Mouse (Mus musculus): ENCODE measurements around the gene Trim37. TPM values are rescaled to one million over a fixed set of nuclear protein-coding genes. Genes with fewer than 3 reads are reported as not detected.

The Trim37 gene
- polyA plus RNA-seq, 1 experiment from 2014 or later: 22.4 TPM

DNA sequence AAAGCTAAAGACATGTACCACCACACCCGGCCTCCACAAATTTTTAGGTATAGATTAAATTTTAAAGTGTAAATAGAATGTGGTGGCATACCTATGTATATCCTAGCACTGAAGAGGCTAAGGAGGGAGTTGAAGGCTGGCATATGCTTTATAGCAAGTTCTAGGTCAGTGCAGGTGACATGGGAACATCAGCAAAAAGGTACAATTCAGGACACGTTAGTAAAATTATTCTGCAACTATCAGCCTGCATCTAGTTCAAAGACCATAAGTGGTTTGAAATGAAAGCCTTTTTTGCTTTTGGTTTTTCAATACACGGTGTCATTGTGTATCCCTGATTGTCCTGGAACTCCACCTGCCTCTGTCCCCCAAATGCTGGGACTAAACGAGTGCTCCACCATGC lies 1.3 kb upstream of the Trim37 start:
- H3K4me2 ChIP-seq: peak overlapping the region; percentile 89
- WGBS (ENCODE audit: insufficient replicate concordance): 59% methylated on average over 4 of the region's 4 CpGs
- H3K27ac ChIP-seq: peak overlapping the region; percentile 47; the same call in 1 of the 2 replicates
- peaks cover 29% of the 10 kb centered on the region for H3K4me1 ChIP-seq (replicated peaks)
- no peak for DNase-seq
- no peak for ATAC-seq (ENCODE audit: low read depth)
- H3K36me3 ChIP-seq: peaks cover 46% of the 10 kb centered on the region
- H3K9ac ChIP-seq: peak overlapping the region; percentile 62; the same call in 1 of the 2 replicates
- H3K27me3 ChIP-seq: no peaks in the 10 kb centered on the region
- no peaks in the 10 kb centered on the region for H3K9me3 ChIP-seq (replicated peaks)
- H3K4me3 ChIP-seq (replicated peaks): no peak overlapping the region

DNA sequence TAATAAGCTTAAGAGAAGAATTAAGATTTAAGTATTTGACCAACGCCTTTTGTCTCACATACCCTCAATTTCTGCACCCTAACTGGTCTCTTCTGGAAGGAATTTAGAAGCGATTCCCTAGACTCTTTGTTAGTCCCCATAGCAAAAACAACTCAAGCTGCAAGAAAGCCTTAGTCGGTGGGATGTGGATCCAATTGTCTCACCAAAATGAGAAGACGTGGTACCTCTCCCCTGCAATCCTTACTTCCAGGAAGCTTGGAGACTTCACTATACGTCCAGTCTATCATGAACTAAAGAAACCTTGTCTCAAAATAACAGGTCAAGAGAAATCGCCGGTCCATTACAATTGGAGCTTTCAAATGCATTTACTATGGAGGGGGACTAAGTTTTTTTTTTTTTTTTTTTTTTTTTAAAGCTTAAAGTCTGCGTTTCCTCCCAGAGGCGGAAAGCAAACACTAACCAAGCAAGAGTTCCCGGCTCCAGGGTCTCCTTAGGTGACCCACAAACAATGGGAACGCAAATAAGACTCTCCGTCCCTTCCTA lies 525 bp upstream of the Trim37 start:
- DNase-seq: no peak

DNA sequence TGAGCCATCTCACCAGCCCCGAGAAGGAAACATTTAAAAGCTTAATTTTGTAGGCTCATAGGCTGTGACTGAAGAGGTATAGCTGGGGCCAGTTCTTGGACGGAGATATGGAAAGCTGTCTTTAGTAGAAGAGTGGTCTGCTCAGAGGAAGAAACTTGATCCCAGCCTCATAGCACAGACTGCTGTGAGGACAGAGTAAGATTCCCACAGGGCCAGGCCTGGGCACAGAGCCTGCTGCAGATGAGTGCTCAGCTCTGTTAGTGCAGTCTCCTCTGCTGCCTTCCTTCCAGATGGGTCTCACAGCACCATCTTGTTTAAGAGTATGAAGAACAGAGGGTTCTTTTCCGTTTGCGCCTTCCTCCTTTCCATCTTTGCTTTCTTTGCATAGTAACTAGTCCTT lies 9.4 kb downstream of the Trim37 start:
- Histone ChIP-seq H3K36me3 (peaks cover 40% of the 10 kb centered on the region), H3K27ac (no peak overlapping the region), H3K4me3 (replicated peaks) (no peak overlapping the region), H3K4me1 (replicated peaks) (no peaks in the 10 kb centered on the region), H3K27me3 (no peaks in the 10 kb centered on the region), H3K9me3 (replicated peaks) (no peaks in the 10 kb centered on the region), H3K4me2 (no peak overlapping the region), H3K9ac (no peak overlapping the region)
- ATAC-seq (ENCODE audit: low read depth) (no peak), DNase-seq (no peak)
- WGBS (ENCODE audit: insufficient replicate concordance): 80% methylated on average over 4 of the region's 4 CpGs

More for the DNA sequence above, 525 bp upstream of the Trim37 start:
- H3K4me2 ChIP-seq: peak overlapping the region; percentile 89
- no peaks in the 10 kb centered on the region for H3K27me3 ChIP-seq
- peak overlapping the region; percentile 62 for H3K9ac ChIP-seq
- no peak for ATAC-seq (ENCODE audit: low read depth)
- peaks cover 29% of the 10 kb centered on the region for H3K4me1 ChIP-seq (replicated peaks)
- no peaks in the 10 kb centered on the region for H3K9me3 ChIP-seq (replicated peaks)
- peak overlapping the region; percentile 74 for H3K27ac ChIP-seq
- H3K36me3 ChIP-seq: peaks cover 44% of the 10 kb centered on the region
- 3% methylated on average over 12 of the region's 12 CpGs for WGBS (ENCODE audit: insufficient replicate concordance)
- peak overlapping the region; percentile 99 for H3K4me3 ChIP-seq (replicated peaks)

DNA sequence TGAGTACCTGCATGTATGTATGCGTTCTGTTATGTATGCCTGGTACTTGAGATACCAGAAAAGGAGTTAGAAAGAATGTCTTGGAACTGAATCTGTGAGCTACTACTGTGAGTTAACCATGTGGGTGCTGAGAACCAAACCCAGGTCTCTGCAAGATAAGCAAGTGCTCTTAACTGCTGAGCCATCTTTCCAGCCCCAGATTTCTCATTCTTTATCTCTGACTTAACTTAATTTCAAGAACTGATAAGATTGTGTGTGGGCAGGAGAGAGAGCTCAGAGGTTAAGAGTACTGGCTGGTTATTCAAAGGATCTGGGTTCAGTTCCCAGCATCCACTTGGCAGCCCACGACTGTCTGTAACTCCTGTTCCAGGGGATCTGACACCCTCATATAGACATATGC lies 31.1 kb downstream of the Trim37 start:
- Histone ChIP-seq H3K36me3 (peaks cover 33% of the 10 kb centered on the region), H3K4me1 (replicated peaks) (no peaks in the 10 kb centered on the region), H3K27me3 (no peaks in the 10 kb centered on the region), H3K4me3 (replicated peaks) (no peak overlapping the region), H3K9me3 (replicated peaks) (no peaks in the 10 kb centered on the region), H3K27ac (no peak overlapping the region), H3K4me2 (no peak overlapping the region), H3K9ac (no peak overlapping the region)
- no peak for ATAC-seq (ENCODE audit: low read depth)
- WGBS (ENCODE audit: insufficient replicate concordance): 73% methylated on average over 2 of the region's 2 CpGs
- no peak for DNase-seq

DNA sequence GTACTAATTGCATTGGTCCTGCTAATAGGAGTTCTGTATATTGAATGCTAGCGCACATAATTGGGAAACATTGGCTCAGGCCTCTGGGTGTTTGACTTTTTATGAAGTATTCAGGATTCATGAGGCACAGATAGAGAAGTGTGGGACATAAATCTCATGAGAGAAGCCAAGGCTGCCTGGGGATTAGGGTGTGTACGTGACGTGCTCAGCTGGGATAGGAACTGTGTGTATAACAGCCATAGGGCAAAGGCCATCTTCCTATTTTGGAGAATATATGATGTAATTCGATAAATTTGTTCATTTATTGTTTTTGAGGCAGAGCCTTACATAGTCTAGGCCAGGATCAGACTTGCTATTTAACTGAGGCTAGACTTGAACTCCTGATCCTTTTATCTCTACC lies 35.8 kb downstream of the Trim37 start:
- Histone ChIP-seq H3K9ac (no peak overlapping the region), H3K4me3 (replicated peaks) (no peak overlapping the region), H3K27ac (no peak overlapping the region), H3K4me2 (no peak overlapping the region), H3K27me3 (no peaks in the 10 kb centered on the region), H3K36me3 (peaks cover 53% of the 10 kb centered on the region), H3K9me3 (replicated peaks) (no peaks in the 10 kb centered on the region), H3K4me1 (replicated peaks) (no peaks in the 10 kb centered on the region)
- DNase-seq (no peak), ATAC-seq (ENCODE audit: low read depth) (no peak)
- 88% methylated on average over 4 of the region's 4 CpGs for WGBS (ENCODE audit: insufficient replicate concordance)

DNA sequence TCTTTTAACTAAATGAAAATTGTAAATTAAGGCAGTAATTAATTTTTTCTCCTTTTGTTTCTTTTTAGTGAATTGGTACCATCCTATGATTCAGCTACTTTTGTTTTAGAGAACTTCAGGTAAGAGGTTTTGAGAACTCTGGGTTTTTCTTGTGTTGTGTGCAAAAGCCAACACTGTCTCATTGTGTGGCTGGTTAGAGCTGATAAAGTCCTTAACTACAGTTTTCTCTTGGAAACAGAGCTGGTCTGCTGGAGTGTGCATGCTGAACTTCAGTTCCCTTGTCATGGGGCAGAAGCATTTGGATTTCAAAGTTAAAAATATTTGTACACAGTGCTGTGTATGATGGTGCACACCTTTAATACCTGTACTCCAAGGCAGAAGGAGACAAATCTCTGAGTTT lies 36.9 kb downstream of the Trim37 start:
- H3K4me1 ChIP-seq (replicated peaks): no peaks in the 10 kb centered on the region
- no peaks in the 10 kb centered on the region for H3K27me3 ChIP-seq
- no peak overlapping the region for H3K4me2 ChIP-seq
- no peak overlapping the region for H3K9ac ChIP-seq
- no peak overlapping the region for H3K4me3 ChIP-seq (replicated peaks)
- H3K27ac ChIP-seq: no peak overlapping the region
- no peak for ATAC-seq (ENCODE audit: low read depth)
- no peak for DNase-seq
- no peaks in the 10 kb centered on the region for H3K9me3 ChIP-seq (replicated peaks)
- H3K36me3 ChIP-seq: peaks cover 63% of the 10 kb centered on the region

DNA sequence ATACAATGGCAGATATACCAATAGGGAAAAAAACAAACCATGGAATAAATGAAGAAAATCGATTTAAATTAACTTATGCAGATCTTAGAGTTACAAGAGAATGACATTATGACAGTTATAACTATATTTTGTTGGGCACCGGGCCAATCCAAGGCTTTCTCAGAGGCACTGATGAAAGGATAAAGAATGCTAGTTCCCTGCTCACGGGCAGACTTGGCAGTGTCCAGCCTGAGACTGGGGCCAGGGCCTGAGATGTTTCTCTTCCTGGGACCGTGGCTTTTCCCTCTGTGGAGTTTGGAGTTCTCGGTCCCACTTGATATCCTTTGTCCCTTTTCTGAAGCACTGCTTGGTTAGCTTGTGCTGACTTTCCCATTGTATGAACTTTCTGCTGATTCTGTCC lies 46.7 kb downstream of the Trim37 start:
- DNase-seq (no peak), ATAC-seq (ENCODE audit: low read depth) (no peak)
- 79% methylated on average over 5 of the region's 5 CpGs for WGBS (ENCODE audit: insufficient replicate concordance)
- Histone ChIP-seq H3K9ac (no peak overlapping the region), H3K27ac (no peak overlapping the region), H3K4me2 (no peak overlapping the region), H3K36me3 (peaks cover 36% of the 10 kb centered on the region), H3K4me3 (replicated peaks) (no peak overlapping the region), H3K9me3 (replicated peaks) (no peaks in the 10 kb centered on the region), H3K4me1 (replicated peaks) (no peaks in the 10 kb centered on the region), H3K27me3 (no peaks in the 10 kb centered on the region)

DNA sequence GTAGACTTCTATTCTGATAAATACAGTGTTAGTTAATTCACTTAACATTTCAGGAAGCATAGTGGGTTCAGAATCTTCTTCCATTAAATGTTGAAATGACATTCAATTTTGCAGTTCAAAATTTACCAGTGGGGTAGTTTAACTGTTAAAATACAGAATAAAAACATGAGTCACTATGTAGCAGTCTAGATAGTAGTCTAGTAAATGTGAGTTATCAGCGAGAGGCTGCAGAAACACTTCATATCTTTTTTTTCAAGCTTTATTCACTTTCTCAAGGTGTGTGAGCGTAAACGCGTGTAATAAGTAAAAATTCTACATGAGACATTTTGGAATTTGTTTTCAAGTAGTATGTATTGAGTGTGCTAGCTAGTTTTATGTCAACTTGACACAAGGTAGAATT lies 48.2 kb downstream of the Trim37 start:
- Histone ChIP-seq H3K4me1 (replicated peaks) (no peaks in the 10 kb centered on the region), H3K27ac (no peak overlapping the region), H3K9me3 (replicated peaks) (no peaks in the 10 kb centered on the region), H3K27me3 (no peaks in the 10 kb centered on the region), H3K9ac (no peak overlapping the region), H3K4me3 (replicated peaks) (no peak overlapping the region), H3K36me3 (peaks cover 36% of the 10 kb centered on the region), H3K4me2 (no peak overlapping the region)
- no peak for ATAC-seq (ENCODE audit: low read depth)
- 96% methylated on average over 4 of the region's 4 CpGs for WGBS (ENCODE audit: insufficient replicate concordance)
- DNase-seq: no peak

DNA sequence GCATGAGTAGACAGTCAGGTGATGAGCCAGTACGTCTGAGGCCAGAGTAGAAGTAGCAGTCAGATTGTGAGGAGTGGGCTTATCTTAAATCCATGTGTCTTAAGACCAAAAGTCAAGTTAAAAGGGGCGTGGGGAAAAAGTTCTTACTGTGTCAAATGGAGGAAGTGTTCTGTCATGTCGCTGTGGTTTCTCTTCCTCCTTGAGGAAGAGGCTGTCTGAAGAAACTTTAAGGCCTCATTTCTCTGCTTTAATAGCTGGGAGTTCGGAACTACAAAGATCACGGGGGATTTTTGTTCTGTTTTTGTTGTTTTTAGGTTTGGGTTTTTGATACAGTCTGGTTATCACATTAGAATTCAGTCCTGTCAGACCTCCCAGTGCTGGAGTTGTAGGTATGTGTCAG lies 85.4 kb downstream of the Trim37 start:
- H3K4me2 ChIP-seq: no peak overlapping the region
- H3K27ac ChIP-seq: no peak overlapping the region
- WGBS (ENCODE audit: insufficient replicate concordance): 28% methylated on average over 5 of the region's 5 CpGs
- no peak for ATAC-seq (ENCODE audit: low read depth)
- no peak overlapping the region for H3K9ac ChIP-seq
- no peaks in the 10 kb centered on the region for H3K27me3 ChIP-seq
- no peaks in the 10 kb centered on the region for H3K9me3 ChIP-seq (replicated peaks)
- H3K4me1 ChIP-seq (replicated peaks): no peaks in the 10 kb centered on the region
- no peak overlapping the region for H3K4me3 ChIP-seq (replicated peaks)
- H3K36me3 ChIP-seq: peaks cover 42% of the 10 kb centered on the region
- DNase-seq: no peak

DNA sequence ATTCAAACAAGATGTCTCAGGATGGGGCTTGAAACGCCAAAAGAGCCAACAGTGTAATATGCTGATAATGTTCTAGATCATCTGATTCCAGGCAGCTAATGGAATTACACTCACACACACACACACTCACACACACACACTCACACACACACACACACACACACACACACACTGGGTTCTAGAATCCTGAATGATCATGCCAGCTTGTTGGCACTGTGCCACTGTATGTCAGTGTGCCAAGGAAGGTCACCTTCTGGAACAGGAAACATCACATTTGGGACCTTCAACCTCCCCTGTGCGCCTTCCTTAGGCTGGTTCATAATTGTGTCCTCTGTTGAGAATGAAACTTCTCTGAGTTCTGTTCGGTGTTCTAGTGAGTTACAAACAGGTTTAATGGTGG lies 95.8 kb downstream of the Trim37 start:
- WGBS (ENCODE audit: insufficient replicate concordance): 78% methylated on average over 3 of the region's 3 CpGs
- no peak overlapping the region for H3K9ac ChIP-seq

DNA sequence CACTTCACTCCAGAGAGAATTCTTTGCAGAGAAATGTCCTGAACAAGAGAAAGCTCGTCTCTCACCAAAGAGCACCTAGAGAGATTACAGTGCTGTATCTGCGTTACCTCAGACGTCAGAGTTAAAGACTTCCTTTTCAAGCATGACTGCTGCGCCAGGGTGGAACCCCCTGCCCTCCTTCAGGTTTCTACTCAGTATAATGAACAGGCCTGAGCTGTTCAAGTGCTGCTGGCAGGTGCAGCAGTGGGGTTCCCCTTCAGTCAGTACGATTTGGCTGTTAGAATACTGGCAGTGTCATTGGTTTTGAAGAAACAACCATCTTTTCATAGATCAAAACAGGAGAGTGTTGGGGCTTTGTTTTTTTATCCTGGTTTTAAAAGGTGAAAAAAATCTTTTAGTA lies 100.2 kb downstream of the Trim37 start:
- Histone ChIP-seq H3K4me1 (replicated peaks) (no peaks in the 10 kb centered on the region), H3K4me3 (replicated peaks) (no peak overlapping the region), H3K4me2 (no peak overlapping the region), H3K9ac (no peak overlapping the region), H3K9me3 (replicated peaks) (no peaks in the 10 kb centered on the region), H3K27ac (no peak overlapping the region), H3K27me3 (no peaks in the 10 kb centered on the region), H3K36me3 (peaks cover 28% of the 10 kb centered on the region)
- ATAC-seq (ENCODE audit: low read depth): no peak
- no peak for DNase-seq
- 73% methylated on average over 5 of the region's 5 CpGs for WGBS (ENCODE audit: insufficient replicate concordance)

More for the DNA sequence above, 95.8 kb downstream of the Trim37 start:
- Histone ChIP-seq H3K4me2 (no peak overlapping the region), H3K4me1 (replicated peaks) (no peaks in the 10 kb centered on the region), H3K9me3 (replicated peaks) (no peaks in the 10 kb centered on the region), H3K27ac (no peak overlapping the region), H3K4me3 (replicated peaks) (no peak overlapping the region), H3K27me3 (no peaks in the 10 kb centered on the region), H3K36me3 (peaks cover 37% of the 10 kb centered on the region)
- ATAC-seq (ENCODE audit: low read depth) (no peak), DNase-seq (no peak)

DNA sequence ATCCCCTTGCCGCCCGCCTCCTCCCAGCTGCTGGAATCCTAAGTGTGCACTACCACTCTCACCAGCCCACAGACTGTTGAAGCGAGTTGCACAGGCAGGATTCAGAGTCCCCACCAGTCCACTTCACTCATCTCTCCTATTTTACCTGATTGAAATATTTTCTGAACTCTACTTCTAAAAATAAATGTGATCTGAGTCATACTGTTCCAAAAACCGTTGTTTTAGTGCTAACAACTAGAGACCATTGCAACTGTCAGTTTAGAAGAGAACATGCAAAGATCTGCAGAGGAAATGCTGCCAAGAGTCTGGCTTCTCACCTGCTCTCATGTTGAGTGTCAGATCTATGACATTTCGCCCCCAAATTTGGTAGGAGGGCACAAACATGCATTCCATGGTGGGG lies 106.5 kb downstream of the Trim37 start:
- Histone ChIP-seq H3K4me1 (replicated peaks) (no peaks in the 10 kb centered on the region), H3K9ac (no peak overlapping the region), H3K27ac (no peak overlapping the region), H3K36me3 (peaks cover 31% of the 10 kb centered on the region), H3K9me3 (replicated peaks) (no peaks in the 10 kb centered on the region), H3K27me3 (no peaks in the 10 kb centered on the region), H3K4me3 (replicated peaks) (no peak overlapping the region), H3K4me2 (no peak overlapping the region)
- DNase-seq (no peak), ATAC-seq (ENCODE audit: low read depth) (no peak)
- WGBS (ENCODE audit: insufficient replicate concordance): 82% methylated on average over 5 of the region's 5 CpGs

All from liver, embryonic 13.5 days (tissue).